Mouse (Mus musculus) urinary bladder, postnatal 25 days (tissue): ENCODE measurements around the gene Hmox2.
"Not testable (repeated sequence)": the region's sequence is repeated elsewhere in the genome, so short reads cannot be mapped to it uniquely, and the experiment has no call there.

Experiments
- DNase-seq: peaks from one replicate; pipeline ENCODE4 v3.0.0; 2022; ENCODE audit warnings: low spot score

Hmox2 gene

GRCm38 (mm10) chr16:4725266-4725665 lies 895 bp upstream of the Hmox2 start:
- no peak for DNase-seq

GRCm38 (mm10) chr16:4726528-4727128 lies 467 bp downstream of the Hmox2 start:
- DNase-seq: no peak

GRCm38 (mm10) chr16:4727526-4727925 lies 1.4 kb downstream of the Hmox2 start:
- no peak for DNase-seq

GRCm38 (mm10) chr16:4727963-4728362 lies 1.8 kb downstream of the Hmox2 start:
- no peak for DNase-seq

- DNase-seq: no peak
Measured at GRCm38 (mm10) chr16:4730776-4731358, 4.7 kb downstream of the Hmox2 start.

GRCm38 (mm10) chr16:4736262-4736661 lies 10.1 kb downstream of the Hmox2 start:
- no peak for DNase-seq

GRCm38 (mm10) chr16:4739994-4740393 lies 13.8 kb downstream of the Hmox2 start:
- no peak for DNase-seq

GRCm38 (mm10) chr16:4742186-4742585 lies 16.0 kb downstream of the Hmox2 start:
- DNase-seq: no peak

- DNase-seq: no peak
Measured at GRCm38 (mm10) chr16:4752155-4752554, 26.0 kb downstream of the Hmox2 start.

- DNase-seq: no peak
Measured at GRCm38 (mm10) chr16:4754045-4754444, 27.9 kb downstream of the Hmox2 start.

GRCm38 (mm10) chr16:4756660-4757335 lies 30.6 kb downstream of the Hmox2 start:
- DNase-seq: not testable (repeated sequence)

- DNase-seq: no peak
Measured at GRCm38 (mm10) chr16:4762437-4762836, 36.3 kb downstream of the Hmox2 start.

- no peak for DNase-seq
Measured at GRCm38 (mm10) chr16:4763276-4763675, 37.1 kb downstream of the Hmox2 start.

GRCm38 (mm10) chr16:4765852-4766251 lies 39.7 kb downstream of the Hmox2 start:
- no peak for DNase-seq

GRCm38 (mm10) chr16:4767012-4767790 lies 41.0 kb downstream of the Hmox2 start:
- DNase-seq: no peak

- DNase-seq: no peak
Measured at GRCm38 (mm10) chr16:4768719-4769118, 42.6 kb downstream of the Hmox2 start.

GRCm38 (mm10) chr16:4773289-4773970 lies 47.3 kb downstream of the Hmox2 start:
- DNase-seq: no peak

- DNase-seq: no peak
Measured at GRCm38 (mm10) chr16:4777171-4777904, 51.2 kb downstream of the Hmox2 start.

- DNase-seq: no peak
Measured at GRCm38 (mm10) chr16:4777905-4778609, 51.9 kb downstream of the Hmox2 start.

GRCm38 (mm10) chr16:4778940-4779339 lies 52.8 kb downstream of the Hmox2 start:
- no peak for DNase-seq
